Mouse (Mus musculus) hindbrain, embryonic 16.5 days (tissue): ENCODE measurements around the gene Acss2. TPM values are rescaled to one million over a fixed set of nuclear protein-coding genes. Genes with fewer than 3 reads are reported as not detected.

Experiments
- ATAC-seq: fragments of 200-750 bp; cut with Nextera tagmentation; 2 replicates; pipeline ENCODE4 v1.8.0; 2017; ENCODE audit warnings: moderate TSS enrichment, moderate library complexity
- H3K27ac ChIP-seq: fragments of 300-500 bp; sonication (generic); 2 replicates; pipeline ENCODE4 v1.5.1; 2014; ENCODE audit warnings: low read depth, mild to moderate bottlenecking, control low read depth, low read length, moderate library complexity
- H3K27me3 ChIP-seq: fragments of 300-500 bp; sonication (generic); replicated peaks from 2 replicates; pipeline ENCODE4 v1.6.1; 2014; ENCODE audit warnings: low read length; ENCODE audit not compliant: control insufficient read depth, insufficient read depth
- H3K36me3 ChIP-seq: fragments of 300-500 bp; sonication (generic); 2 replicates; pipeline ENCODE4 v1.6.1; 2014; ENCODE audit warnings: mild to moderate bottlenecking, low read length, moderate library complexity, mixed read lengths; ENCODE audit not compliant: control insufficient read depth, insufficient read depth
- H3K4me1 ChIP-seq: fragments of 300-500 bp; sonication (generic); 2 replicates; pipeline ENCODE4 v1.6.1; 2014; ENCODE audit warnings: low read depth, low read length; ENCODE audit not compliant: control insufficient read depth, insufficient read depth
- H3K4me2 ChIP-seq: fragments of 300-500 bp; sonication (generic); 2 replicates; pipeline ENCODE4 v1.6.1; 2014; ENCODE audit warnings: mild to moderate bottlenecking, low read length, control low read depth, moderate library complexity
- H3K4me3 ChIP-seq: fragments of 300-500 bp; sonication (generic); 2 replicates; pipeline ENCODE4 v1.5.1; 2014; ENCODE audit warnings: mild to moderate bottlenecking, low read length, control low read depth, moderate library complexity
- H3K9ac ChIP-seq: fragments of 300-500 bp; sonication (generic); 2 replicates; pipeline ENCODE4 v1.6.1; 2014; ENCODE audit warnings: low read depth, mild to moderate bottlenecking, control low read depth, low read length, moderate library complexity
- H3K9me3 ChIP-seq: fragments of 300-500 bp; sonication (generic); 2 replicates; pipeline ENCODE4 v1.6.1; 2014; ENCODE audit warnings: mild to moderate bottlenecking, low read length, moderate library complexity; ENCODE audit not compliant: control insufficient read depth
- WGBS: fragments of 180-500 bp; shearing (Covaris S2); extraction: QIAGEN DNeasy Blood & Tissue Kit; methylation state at CpG from one replicate; pipeline ENCODE4 v1.1.7; 2014; 5-methylcytosine and 5-hydroxymethylcytosine counted together
- polyA plus RNA-seq: library from polyadenylated mRNA; unstranded; fragments of >200 nt; fragmentation: Nextera tagmentation; extraction: Ambion mirVana; gene quantifications from 2 replicates; pipeline ENCODE4 v1.2.1, GENCODE M21; 2015

Acss2 gene
- polyA plus RNA-seq, 1 experiment from 2014 or later, result 29.3 TPM

DNA sequence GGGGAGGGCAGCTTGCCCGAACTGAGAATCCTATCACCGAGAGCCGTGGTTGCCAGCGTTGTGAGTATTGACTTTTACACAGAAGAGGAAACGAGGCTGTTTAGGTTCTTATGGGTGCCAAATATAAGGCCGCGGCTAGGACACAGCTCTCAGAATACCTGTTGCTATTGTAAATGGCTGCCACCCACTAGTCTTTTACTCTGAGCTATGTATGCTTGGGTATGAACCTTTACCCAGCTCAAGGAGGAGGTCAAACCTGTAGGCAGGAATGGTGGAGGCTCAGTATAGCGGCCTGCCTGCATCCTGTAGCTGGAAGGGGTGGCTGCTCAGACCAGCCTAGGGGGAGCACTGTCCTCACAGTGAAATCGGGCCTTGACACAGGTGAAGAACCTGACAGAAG lies 110.4 kb downstream of the Acss2 start:
- peaks cover 19% of the 10 kb centered on the region for H3K27me3 ChIP-seq

DNA sequence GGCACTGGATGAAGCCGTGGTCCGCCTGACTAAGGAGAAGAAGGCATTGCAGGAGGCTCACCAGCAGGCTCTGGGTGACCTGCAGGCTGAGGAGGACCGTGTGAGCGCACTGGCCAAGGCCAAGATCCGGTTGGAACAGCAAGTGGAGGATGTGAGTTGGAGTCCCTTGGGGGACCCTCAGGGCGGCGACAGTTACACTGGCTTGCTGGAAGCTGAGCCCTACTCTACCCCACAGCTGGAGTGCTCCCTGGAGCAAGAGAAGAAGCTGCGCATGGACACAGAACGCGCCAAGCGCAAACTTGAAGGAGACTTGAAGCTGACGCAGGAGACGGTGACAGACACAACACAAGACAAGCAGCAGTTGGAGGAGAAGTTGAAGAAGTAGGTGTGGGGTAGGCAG lies 110.8 kb downstream of the Acss2 start:
- Histone ChIP-seq H3K4me2 (no peak overlapping the region; the same call in 1 of the 2 replicates), H3K9ac (no peak overlapping the region; the same call in 1 of the 2 replicates), H3K27me3 (peaks cover 23% of the 10 kb centered on the region), H3K4me3 (no peak overlapping the region), H3K36me3 (peaks cover 8% of the 10 kb centered on the region; the same call in 1 of the 2 replicates), H3K27ac (no peak overlapping the region), H3K9me3 (no peaks in the 10 kb centered on the region), H3K4me1 (peaks cover 21% of the 10 kb centered on the region)
- no peak for ATAC-seq
- 77% methylated on average over 13 of the region's 13 CpGs for WGBS

More for the DNA sequence above, 110.4 kb downstream of the Acss2 start:
- Histone ChIP-seq H3K9me3 (no peaks in the 10 kb centered on the region), H3K4me1 (peaks cover 21% of the 10 kb centered on the region), H3K27ac (no peak overlapping the region), H3K36me3 (peaks cover 5% of the 10 kb centered on the region; the same call in 1 of the 2 replicates), H3K9ac (no peak overlapping the region), H3K4me2 (no peak overlapping the region), H3K4me3 (no peak overlapping the region)
- no peak for ATAC-seq
- 89% methylated on average over 9 of the region's 9 CpGs for WGBS

DNA sequence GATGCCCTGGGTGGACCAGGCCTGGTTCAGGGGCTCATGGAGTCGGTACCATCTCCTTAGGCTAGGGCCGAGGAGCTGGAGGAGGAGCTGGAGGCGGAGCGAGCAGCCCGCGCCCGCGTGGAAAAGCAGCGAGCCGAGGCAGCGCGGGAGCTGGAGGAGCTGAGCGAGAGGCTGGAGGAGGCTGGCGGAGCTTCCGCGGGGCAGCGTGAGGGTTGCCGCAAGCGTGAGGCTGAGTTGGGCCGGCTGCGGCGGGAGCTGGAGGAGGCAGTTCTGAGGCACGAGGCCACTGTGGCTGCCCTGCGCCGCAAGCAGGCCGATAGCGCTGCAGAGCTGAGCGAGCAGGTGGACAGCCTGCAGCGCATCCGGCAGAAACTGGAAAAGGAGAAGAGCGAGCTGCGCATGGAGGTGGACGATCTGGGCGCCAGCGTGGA lies 111.5 kb downstream of the Acss2 start:
- 1% methylated on average over 35 of the region's 35 CpGs for WGBS
- Histone ChIP-seq H3K4me2 (peak overlapping the region; percentile 92), H3K27ac (peak overlapping the region; percentile 25; the same call in 1 of the 2 replicates), H3K9me3 (no peaks in the 10 kb centered on the region), H3K4me3 (peak overlapping the region; percentile 46), H3K27me3 (peaks cover 27% of the 10 kb centered on the region), H3K36me3 (peaks cover 15% of the 10 kb centered on the region), H3K9ac (peak overlapping the region; percentile 68), H3K4me1 (peaks cover 21% of the 10 kb centered on the region)
- ATAC-seq, result peak; percentile 72

DNA sequence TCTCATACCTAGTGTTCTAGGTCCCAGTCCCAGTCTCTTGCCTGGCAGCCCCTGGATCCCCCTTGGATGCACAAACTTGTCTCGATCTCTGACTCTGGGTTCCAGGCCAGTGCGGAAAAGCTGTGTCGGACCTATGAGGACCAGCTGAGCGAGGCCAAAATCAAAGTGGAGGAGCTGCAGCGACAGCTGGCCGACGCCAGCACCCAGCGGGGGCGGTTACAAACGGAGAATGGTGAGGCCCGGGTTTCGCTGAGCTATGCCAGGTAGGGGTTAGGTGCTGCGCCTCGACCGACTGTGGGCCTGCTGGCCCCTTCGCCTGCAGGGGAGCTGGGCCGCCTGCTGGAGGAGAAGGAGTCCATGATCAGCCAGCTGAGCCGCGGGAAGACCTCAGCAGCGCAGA lies 112.4 kb downstream of the Acss2 start:
- H3K36me3 ChIP-seq, result peaks cover 24% of the 10 kb centered on the region
- peaks cover 28% of the 10 kb centered on the region for H3K27me3 ChIP-seq
- peaks cover 21% of the 10 kb centered on the region for H3K4me1 ChIP-seq
- no peak overlapping the region for H3K27ac ChIP-seq
- H3K9ac ChIP-seq, result peak overlapping the region; percentile 42
- ATAC-seq, result no peak
- WGBS, result 34% methylated on average over 20 of the region's 20 CpGs
- H3K4me3 ChIP-seq, result no peak overlapping the region
- H3K9me3 ChIP-seq, result no peaks in the 10 kb centered on the region
- no peak overlapping the region for H3K4me2 ChIP-seq

DNA sequence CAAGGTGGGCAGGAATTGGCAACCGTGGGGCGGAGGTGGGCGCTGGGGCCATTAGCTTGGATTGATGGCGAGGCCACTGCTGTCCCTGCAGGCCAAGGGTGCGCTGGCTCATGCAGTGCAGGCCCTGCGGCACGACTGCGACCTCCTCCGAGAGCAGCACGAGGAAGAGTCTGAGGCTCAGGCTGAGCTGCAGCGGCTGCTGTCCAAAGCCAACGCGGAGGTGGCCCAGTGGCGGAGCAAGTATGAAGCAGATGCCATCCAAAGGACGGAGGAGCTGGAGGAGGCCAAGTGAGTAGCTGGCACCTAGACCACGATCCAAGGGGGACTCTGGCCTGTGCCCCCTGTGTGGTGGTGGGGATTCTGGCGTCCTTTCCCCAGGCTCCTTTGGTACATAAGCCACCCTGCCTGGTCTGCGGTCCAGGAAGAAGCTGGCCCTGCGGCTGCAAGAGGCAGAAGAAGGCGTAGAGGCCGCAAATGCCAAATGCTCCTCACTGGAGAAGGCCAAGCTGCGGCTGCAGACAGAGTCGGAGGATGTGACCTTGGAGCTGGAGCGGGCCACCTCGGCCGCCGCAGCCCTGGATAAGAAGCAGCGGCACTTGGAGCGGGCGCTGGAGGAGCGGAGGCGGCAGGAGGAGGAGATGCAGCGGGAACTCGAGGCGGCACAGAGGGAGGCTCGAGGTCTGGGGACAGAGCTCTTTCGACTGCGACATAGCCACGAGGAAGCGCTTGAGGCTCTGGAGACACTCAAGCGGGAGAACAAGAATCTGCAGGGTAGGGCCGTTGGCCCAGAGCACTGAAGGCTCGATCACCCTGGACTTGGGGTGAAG lies 113.1 kb downstream of the Acss2 start:
- no peak for ATAC-seq
- Histone ChIP-seq H3K4me2 (no peak overlapping the region), H3K4me1 (peaks cover 21% of the 10 kb centered on the region), H3K9me3 (no peaks in the 10 kb centered on the region), H3K36me3 (peaks cover 30% of the 10 kb centered on the region), H3K4me3 (no peak overlapping the region), H3K27ac (no peak overlapping the region), H3K9ac (peak overlapping the region; percentile 42), H3K27me3 (peaks cover 29% of the 10 kb centered on the region)
- 26% methylated on average over 43 of the region's 43 CpGs for WGBS

DNA sequence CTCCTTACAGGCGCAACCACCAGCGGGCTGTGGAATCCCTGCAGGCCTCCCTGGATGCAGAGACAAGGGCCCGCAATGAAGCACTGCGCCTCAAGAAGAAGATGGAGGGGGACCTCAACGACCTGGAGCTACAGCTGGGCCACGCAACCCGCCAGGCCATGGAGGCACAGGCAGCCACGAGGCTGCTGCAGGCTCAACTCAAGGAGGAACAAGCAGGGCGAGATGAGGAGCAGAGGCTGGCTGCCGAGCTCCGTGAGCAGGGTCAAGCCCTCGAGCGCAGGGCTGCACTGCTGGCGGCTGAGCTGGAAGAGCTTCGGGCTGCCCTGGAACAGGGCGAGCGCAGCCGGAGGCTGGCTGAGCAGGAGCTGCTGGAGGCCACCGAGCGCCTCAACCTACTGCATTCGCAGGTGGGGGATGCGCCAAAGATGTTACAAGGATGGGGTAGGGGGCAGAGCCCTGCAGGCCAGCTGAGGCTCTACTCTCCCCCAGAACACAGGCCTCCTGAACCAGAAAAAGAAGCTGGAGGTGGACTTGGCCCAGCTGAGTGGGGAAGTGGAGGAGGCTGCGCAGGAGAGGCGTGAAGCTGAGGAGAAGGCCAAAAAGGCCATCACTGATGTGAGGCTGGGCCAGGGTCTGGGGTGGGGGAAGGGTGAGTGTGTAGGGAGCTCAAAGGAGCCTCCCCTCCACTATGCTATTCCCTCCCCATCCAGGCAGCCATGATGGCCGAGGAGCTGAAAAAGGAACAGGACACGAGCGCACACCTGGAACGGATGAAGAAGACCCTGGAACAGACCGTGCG lies 114.6 kb downstream of the Acss2 start:
- Histone ChIP-seq H3K27me3 (peaks cover 29% of the 10 kb centered on the region), H3K4me2 (no peak overlapping the region), H3K9ac (no peak overlapping the region), H3K4me3 (no peak overlapping the region), H3K4me1 (peaks cover 21% of the 10 kb centered on the region), H3K27ac (no peak overlapping the region), H3K36me3 (peaks cover 36% of the 10 kb centered on the region), H3K9me3 (no peaks in the 10 kb centered on the region)
- ATAC-seq, result no peak
- 65% methylated on average over 30 of the region's 30 CpGs for WGBS

DNA sequence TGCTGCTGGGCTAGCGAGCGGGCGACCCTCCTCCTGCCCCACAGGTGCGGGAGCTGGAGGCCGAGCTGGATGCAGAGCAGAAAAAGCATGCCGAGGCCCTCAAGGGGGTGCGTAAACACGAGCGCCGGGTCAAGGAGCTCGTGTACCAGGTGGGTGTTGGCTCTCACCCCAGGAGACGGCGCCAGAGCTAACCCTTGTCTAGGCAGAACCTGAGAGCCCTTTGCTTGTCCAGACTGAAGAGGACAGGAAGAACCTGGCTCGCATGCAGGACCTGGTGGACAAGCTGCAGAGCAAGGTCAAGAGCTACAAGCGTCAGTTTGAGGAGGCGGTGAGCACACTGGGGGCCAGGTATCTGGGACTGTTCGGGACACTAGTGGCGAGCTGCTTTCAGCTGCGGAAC lies 115.4 kb downstream of the Acss2 start:
- Histone ChIP-seq H3K27me3 (peaks cover 25% of the 10 kb centered on the region), H3K36me3 (peaks cover 44% of the 10 kb centered on the region), H3K27ac (no peak overlapping the region), H3K4me1 (peaks cover 21% of the 10 kb centered on the region), H3K4me3 (no peak overlapping the region), H3K9ac (no peak overlapping the region), H3K9me3 (no peaks in the 10 kb centered on the region), H3K4me2 (no peak overlapping the region)
- 67% methylated on average over 19 of the region's 19 CpGs for WGBS
- no peak for ATAC-seq

DNA sequence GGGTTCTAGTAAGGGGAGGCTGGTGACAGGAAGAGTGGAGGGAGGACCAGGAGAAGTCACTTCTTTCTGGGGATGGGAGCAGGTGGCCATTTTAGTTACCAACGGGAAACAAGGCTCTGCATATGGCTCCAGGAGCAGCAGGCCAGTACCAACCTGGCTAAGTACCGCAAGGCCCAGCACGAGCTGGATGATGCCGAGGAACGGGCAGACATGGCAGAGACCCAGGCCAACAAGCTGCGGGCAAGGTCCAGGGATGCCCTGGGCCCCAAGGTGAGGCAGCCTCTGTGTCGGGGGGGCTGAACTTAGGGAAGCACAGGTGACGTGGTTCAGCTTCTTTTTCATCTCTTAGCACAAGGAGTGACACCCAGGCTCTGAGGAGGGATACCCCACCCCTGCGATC lies 116.0 kb downstream of the Acss2 start:
- ATAC-seq, result no peak
- Histone ChIP-seq H3K4me2 (no peak overlapping the region), H3K9me3 (no peaks in the 10 kb centered on the region), H3K36me3 (peaks cover 44% of the 10 kb centered on the region), H3K27ac (no peak overlapping the region), H3K4me1 (peaks cover 21% of the 10 kb centered on the region), H3K4me3 (no peak overlapping the region), H3K9ac (no peak overlapping the region), H3K27me3 (peaks cover 25% of the 10 kb centered on the region)
- 92% methylated on average over 9 of the region's 9 CpGs for WGBS

DNA sequence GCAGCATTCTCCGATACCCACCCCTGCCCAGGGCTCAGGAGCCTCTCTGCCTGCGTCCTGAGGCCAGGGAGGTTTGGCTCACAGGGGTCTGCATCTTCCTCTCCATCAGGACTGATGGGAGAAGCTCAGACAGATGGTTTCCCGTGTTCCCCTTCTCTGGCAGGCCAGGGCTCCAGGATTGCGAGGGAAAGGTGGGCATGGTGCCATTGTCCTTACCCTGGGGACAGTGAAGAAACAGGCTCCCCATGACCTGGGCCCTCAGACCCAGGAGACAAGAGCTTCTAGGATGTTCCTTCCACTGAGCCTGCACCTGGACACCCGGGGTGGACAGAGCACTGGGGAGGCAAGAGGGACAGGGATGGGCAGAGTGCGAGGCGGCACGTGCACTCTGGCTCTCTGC lies 116.8 kb downstream of the Acss2 start:
- H3K36me3 ChIP-seq, result peaks cover 51% of the 10 kb centered on the region
- peaks cover 12% of the 10 kb centered on the region; the same call in 1 of the 2 replicates for H3K4me1 ChIP-seq
- peaks cover 25% of the 10 kb centered on the region for H3K27me3 ChIP-seq
- H3K4me2 ChIP-seq, result no peak overlapping the region
- 91% methylated on average over 8 of the region's 8 CpGs for WGBS
- no peak for ATAC-seq
- H3K4me3 ChIP-seq, result no peak overlapping the region
- H3K9ac ChIP-seq, result no peak overlapping the region
- H3K9me3 ChIP-seq, result no peaks in the 10 kb centered on the region
- H3K27ac ChIP-seq, result no peak overlapping the region
